Mouse (Mus musculus): ENCODE measurements around the gene Gm10320.

The Gm10320 gene

GRCm38 (mm10) chr13:98470321-98470720 is 21.5 kb downstream of the Gm10320 start:
- in situ Hi-C loops (cut with MboI; ENCODE audit: low sequenced_read_pairs): no loop called here

- in situ Hi-C loops (cut with MboI; ENCODE audit: low sequenced_read_pairs): no loop called here
Measured at GRCm38 (mm10) chr13:98469916-98470315, 21.9 kb downstream of the Gm10320 start.

- in situ Hi-C loops (cut with MboI; ENCODE audit: low sequenced_read_pairs): no loop called here
Measured at GRCm38 (mm10) chr13:98461467-98461866, 30.3 kb downstream of the Gm10320 start.

GRCm38 (mm10) chr13:98456398-98456797 is 35.4 kb downstream of the Gm10320 start:
- in situ Hi-C loops (cut with MboI; ENCODE audit: low sequenced_read_pairs): no loop called here

GRCm38 (mm10) chr13:98455646-98456045 is 36.2 kb downstream of the Gm10320 start:
- in situ Hi-C loops (cut with MboI; ENCODE audit: low sequenced_read_pairs): no loop called here

- in situ Hi-C loops (cut with MboI; ENCODE audit: low sequenced_read_pairs): no loop called here
Measured at GRCm38 (mm10) chr13:98454224-98454967, 37.4 kb downstream of the Gm10320 start.

- in situ Hi-C loops (cut with MboI; ENCODE audit: low sequenced_read_pairs): no loop called here
Measured at GRCm38 (mm10) chr13:98453146-98453545, 38.7 kb downstream of the Gm10320 start.

- in situ Hi-C loops (cut with MboI; ENCODE audit: low sequenced_read_pairs): no loop called here
Measured at GRCm38 (mm10) chr13:98448696-98449095, 43.1 kb downstream of the Gm10320 start.

GRCm38 (mm10) chr13:98447741-98448140 is 44.1 kb downstream of the Gm10320 start:
- in situ Hi-C loops (cut with MboI; ENCODE audit: low sequenced_read_pairs): no loop called here

- in situ Hi-C loops (cut with MboI; ENCODE audit: low sequenced_read_pairs): no loop called here
Measured at GRCm38 (mm10) chr13:98445391-98446125, 46.2 kb downstream of the Gm10320 start.

GRCm38 (mm10) chr13:98441001-98441400 is 50.8 kb downstream of the Gm10320 start:
- in situ Hi-C loops (cut with MboI; ENCODE audit: low sequenced_read_pairs): no loop called here

GRCm38 (mm10) chr13:98440293-98440952 is 51.4 kb downstream of the Gm10320 start:
- in situ Hi-C loops (cut with MboI; ENCODE audit: low sequenced_read_pairs): no loop called here

Measured in CH12F3 (cell line).